Mouse (Mus musculus) stomach, postnatal 0 days (tissue): ENCODE data around the gene Tmem270.

Experiments
- CTCF ChIP-seq: IDR thresholded peaks from 2 replicates; pipeline ENCODE4 v1.5.1; 2016; ENCODE audit warnings: antibody characterized with exemption, low read depth, mild to moderate bottlenecking, moderate library complexity
- EP300 ChIP-seq: optimal IDR thresholded peaks from 2 replicates; pipeline ENCODE3; 2016; ENCODE audit warnings: antibody characterized with exemption

GRCm38 (mm10) chr5:134890601-134891054, 15.9 kb downstream of the Tmem270 start:
- TF ChIP-seq EP300 (no peak), CTCF (no peak)
